Mouse (Mus musculus): ENCODE results near the gene Gm20481. TPM values are rescaled to one million over a fixed set of nuclear protein-coding genes. Genes with fewer than 3 reads are reported as not detected.
"Not testable (repeated sequence)": the region's sequence is repeated elsewhere in the genome, so short reads cannot be mapped to it uniquely, and the experiment has no call there.

The Gm20481 gene
- polyA plus RNA-seq, 1 experiment from 2014 or later, result not detected

DNA sequence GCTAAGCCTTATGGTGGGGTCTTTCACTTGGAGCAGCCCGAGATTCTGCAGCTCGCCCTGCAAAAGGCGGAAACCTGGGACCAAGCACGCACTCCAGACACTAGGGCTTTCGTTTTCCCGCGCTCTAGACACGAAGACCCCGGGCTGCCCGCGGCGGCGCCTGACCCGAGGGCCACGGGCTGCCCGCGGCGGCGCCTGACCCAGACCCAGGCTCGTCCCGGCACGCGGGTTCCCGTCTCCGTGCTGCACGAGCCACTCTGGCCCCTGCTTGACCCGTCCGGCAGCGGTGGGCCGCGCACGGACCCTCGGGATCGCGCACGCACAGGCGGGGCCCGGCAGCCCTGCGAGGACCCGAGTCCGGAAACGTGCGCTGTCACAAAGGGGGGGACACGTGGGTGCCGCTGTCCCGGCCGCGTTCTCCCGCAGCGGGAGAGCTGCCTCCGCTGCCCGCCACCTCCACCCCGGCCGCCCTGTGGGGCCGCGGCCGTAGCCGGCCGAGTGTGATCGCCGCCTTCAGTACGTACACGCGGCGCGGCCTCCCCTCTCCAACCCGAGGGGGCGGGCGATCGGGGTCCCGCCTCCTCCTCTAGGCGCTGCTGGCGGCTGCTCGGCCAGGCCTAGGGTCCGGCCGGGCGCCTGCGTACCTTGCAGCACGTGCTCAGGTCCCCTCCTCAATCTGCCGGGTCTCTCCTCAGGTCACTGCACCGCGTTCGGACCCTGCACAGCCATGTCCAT is 31.2 kb downstream of the Gm20481 start, which contains the start of gene Vars:
TSS of gene Vars (plus strand) at position 271 of the 735 bp plus-strand sequence.
- peak within 1 kb of the TSS; percentile 98 for H3K27ac ChIP-seq (replicated peaks; ENCODE audit: low read depth, low read length)
- peak within 1 kb of the TSS; percentile 99 for H3K4me2 ChIP-seq (ENCODE audit: low read depth, low read length)
- peak within 1 kb of the TSS; percentile 88 for H3K4me3 ChIP-seq (ENCODE audit: low read depth, low read length)
- ATAC-seq (ENCODE audit: low read depth) (peak; percentile 93), DNase-seq (ENCODE audit: low spot score) (peak; percentile 93)
- peaks cover 42% of the 10 kb centered on the region for H3K36me3 ChIP-seq (ENCODE audit: control insufficient read depth, insufficient read depth, low read length)
- peak within 1 kb of the TSS; percentile 95 for H3K9ac ChIP-seq (ENCODE audit: low read depth, low read length)
- H3K4me1 ChIP-seq (ENCODE audit: control insufficient read depth, insufficient read depth, low read length), result peaks cover 12% of the 10 kb centered on the region
- under 1% methylated on average over 53 of the region's 83 CpGs for WGBS
- H3K9me3 ChIP-seq (ENCODE audit: control insufficient read depth, low read length), result no peaks in the 10 kb centered on the region
- H3K27me3 ChIP-seq (replicated peaks; ENCODE audit: control insufficient read depth, insufficient read depth, low read length), result no peaks in the 10 kb centered on the region

DNA sequence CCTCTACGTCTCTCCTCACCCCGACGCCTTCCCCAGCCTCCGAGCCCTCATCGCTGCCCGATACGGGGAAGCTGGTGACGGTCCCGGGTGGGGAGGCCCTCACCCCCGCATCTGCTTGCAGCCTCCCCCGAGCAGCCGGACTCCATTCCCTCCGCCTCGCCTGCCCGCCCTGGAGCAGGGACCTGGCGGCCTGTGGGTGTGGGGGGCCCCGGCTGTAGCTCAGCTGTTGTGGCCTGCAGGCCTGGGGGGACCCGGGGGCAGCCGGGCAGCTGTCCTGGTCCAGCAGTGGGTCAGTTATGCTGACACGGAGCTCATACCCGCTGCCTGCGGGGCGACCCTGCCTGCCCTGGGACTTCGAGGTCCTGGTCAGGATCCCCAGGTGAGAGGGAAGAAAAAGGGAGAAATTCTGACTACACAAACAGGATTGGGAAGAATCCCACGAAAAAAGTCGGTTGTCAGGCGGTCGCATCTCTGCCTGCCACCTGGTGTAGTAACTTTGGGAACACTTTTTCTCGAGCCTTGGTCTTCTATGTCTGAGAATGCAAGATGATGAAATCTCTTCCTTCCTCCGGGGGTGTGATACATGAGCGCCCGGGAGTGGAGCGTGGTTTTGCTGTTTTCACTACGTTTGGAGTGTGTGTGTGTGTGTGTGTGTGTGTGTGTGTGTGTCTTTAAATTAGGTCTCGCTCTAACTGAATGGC is 31.9 kb downstream of the Gm20481 start:
- Histone ChIP-seq H3K27ac (replicated peaks; ENCODE audit: low read depth, low read length) (peak overlapping the region; percentile 98), H3K4me3 (ENCODE audit: low read depth, low read length) (peak overlapping the region; percentile 88), H3K4me1 (ENCODE audit: control insufficient read depth, insufficient read depth, low read length) (peaks cover 12% of the 10 kb centered on the region), H3K27me3 (replicated peaks; ENCODE audit: control insufficient read depth, insufficient read depth, low read length) (no peaks in the 10 kb centered on the region), H3K9me3 (ENCODE audit: control insufficient read depth, low read length) (no peaks in the 10 kb centered on the region), H3K9ac (ENCODE audit: low read depth, low read length) (peak overlapping the region; percentile 95), H3K36me3 (ENCODE audit: control insufficient read depth, insufficient read depth, low read length) (peaks cover 48% of the 10 kb centered on the region), H3K4me2 (ENCODE audit: low read depth, low read length) (peak overlapping the region; percentile 99)
- under 1% methylated on average over 34 of the region's 35 CpGs for WGBS
- DNase-seq (ENCODE audit: low spot score) (peak; percentile 72), ATAC-seq (ENCODE audit: low read depth) (no peak)

DNA sequence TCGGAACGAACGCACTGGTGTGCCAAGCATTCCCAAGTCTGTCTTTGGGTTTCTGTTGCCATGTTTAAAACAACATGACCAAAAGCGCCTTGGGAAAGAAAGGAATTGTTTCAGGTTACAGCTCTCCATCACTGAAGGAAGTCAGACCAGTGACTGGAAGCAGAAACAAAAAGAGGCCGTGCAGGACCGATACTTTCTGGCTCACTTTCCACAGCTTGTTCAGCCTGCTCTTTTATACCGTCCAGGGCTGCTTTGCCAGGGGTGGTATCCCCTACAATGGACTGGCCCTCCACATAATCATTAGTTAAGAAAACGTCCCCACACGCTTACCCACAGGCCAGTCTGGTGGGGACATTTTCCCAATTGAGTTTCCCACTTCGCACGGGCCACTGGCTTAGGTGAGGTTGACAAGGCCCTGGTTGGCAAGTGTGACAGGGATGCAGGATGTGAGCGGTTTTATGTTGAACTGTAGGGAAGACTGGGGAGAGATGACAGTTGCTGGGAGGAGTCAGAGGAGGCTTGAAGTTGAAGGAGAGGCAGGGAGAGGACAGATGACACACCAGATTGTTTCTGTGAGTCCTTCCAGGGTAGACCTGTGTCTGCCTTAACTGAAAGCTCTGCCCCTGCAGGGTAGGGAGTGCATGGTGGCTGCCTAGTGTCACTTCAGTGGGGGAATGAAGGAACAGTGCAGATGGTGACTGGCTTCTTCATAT is 32.6 kb downstream of the Gm20481 start:
- Histone ChIP-seq H3K9ac (ENCODE audit: low read depth, low read length) (peak overlapping the region; percentile 95), H3K27me3 (replicated peaks; ENCODE audit: control insufficient read depth, insufficient read depth, low read length) (no peaks in the 10 kb centered on the region), H3K36me3 (ENCODE audit: control insufficient read depth, insufficient read depth, low read length) (peaks cover 53% of the 10 kb centered on the region), H3K4me1 (ENCODE audit: control insufficient read depth, insufficient read depth, low read length) (peaks cover 12% of the 10 kb centered on the region), H3K4me3 (ENCODE audit: low read depth, low read length) (peak overlapping the region; percentile 88), H3K4me2 (ENCODE audit: low read depth, low read length) (peak overlapping the region; percentile 99), H3K27ac (replicated peaks; ENCODE audit: low read depth, low read length) (peak overlapping the region; percentile 98), H3K9me3 (ENCODE audit: control insufficient read depth, low read length) (no peaks in the 10 kb centered on the region)
- no peak for DNase-seq (ENCODE audit: low spot score)
- WGBS, result 5% methylated on average over 12 of the region's 12 CpGs
- ATAC-seq (ENCODE audit: low read depth), result no peak

DNA sequence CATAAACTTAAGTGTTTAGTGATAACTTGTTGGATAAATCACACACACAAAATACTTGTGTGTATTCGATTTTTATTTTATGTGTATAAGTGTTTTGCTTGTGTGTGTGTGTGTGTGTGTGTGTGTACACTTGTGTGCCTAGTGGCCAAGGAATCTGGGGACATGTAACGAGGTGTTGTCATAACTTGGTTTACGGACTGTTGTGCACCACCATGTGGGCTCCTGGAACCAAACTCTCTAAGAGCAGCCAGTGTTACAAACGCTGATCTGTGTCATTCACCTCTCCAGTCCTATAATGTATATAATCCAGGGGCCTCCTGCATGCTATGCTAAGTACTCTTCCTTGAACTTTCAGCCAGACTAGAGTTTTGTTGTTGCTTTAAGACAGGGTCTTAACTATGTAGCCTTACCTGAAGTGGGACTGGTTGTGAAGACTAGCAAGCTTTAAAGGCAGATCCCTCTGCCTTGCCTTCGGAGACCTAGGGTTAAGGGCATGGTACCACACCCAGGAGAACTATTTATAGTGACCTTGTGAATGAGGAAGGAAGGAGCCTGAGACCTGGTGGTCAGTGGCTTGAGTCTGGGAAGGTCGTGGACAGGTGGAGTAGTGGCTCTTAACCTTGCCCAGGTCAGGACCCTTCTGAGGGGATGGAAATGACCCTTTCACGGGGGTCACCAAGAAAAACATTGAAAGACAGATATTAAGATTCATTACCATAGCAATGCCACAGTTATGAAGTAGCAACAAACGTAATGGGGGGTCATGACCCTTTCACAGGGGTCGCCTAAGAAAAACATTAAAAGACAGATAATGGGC is 33.5 kb downstream of the Gm20481 start:
- ATAC-seq (ENCODE audit: low read depth) (no peak), DNase-seq (ENCODE audit: low spot score) (no peak)
- WGBS, result 58% methylated on average over 9 of the region's 9 CpGs
- Histone ChIP-seq H3K27ac (replicated peaks; ENCODE audit: low read depth, low read length) (peak overlapping the region; percentile 98; the same call in 1 of the 2 replicates), H3K27me3 (replicated peaks; ENCODE audit: control insufficient read depth, insufficient read depth, low read length) (no peaks in the 10 kb centered on the region), H3K4me3 (ENCODE audit: low read depth, low read length) (peak overlapping the region; percentile 88), H3K36me3 (ENCODE audit: control insufficient read depth, insufficient read depth, low read length) (peaks cover 53% of the 10 kb centered on the region), H3K4me2 (ENCODE audit: low read depth, low read length) (peak overlapping the region; percentile 99), H3K9ac (ENCODE audit: low read depth, low read length) (peak overlapping the region; percentile 95), H3K9me3 (ENCODE audit: control insufficient read depth, low read length) (no peaks in the 10 kb centered on the region), H3K4me1 (ENCODE audit: control insufficient read depth, insufficient read depth, low read length) (peaks cover 12% of the 10 kb centered on the region)

DNA sequence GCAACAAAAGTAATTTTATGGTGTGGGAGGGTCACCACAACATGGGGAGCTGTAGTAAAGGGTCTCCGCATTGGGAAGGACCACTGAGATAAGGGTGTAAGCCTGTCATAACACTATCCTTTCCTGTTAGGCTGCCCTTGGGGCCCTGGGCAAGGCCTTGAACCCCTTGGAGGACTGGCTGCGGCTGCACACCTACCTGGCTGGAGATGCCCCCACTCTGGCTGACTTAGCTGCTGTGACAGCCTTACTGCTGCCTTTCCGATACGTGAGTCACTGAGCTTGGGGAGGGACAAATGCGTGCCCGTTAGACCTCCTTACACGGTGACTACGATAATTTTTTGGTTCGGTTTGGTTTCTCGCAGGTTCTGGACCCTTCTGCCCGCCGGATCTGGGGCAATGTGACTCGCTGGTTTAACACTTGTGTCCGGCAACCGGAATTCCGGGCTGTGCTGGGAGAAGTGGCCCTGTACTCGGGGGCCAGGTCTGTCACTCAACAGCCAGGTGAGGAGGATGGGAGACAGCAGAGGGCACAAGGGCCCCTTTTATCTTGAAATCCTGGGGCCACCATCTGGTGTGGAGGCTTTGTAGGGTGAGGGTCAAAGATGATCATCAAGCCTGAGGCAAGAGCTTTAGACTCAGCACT is 34.5 kb downstream of the Gm20481 start:
- Histone ChIP-seq H3K4me2 (ENCODE audit: low read depth, low read length) (no peak overlapping the region), H3K9ac (ENCODE audit: low read depth, low read length) (no peak overlapping the region), H3K27ac (replicated peaks; ENCODE audit: low read depth, low read length) (no peak overlapping the region), H3K27me3 (replicated peaks; ENCODE audit: control insufficient read depth, insufficient read depth, low read length) (no peaks in the 10 kb centered on the region), H3K9me3 (ENCODE audit: control insufficient read depth, low read length) (no peaks in the 10 kb centered on the region), H3K36me3 (ENCODE audit: control insufficient read depth, insufficient read depth, low read length) (peaks cover 53% of the 10 kb centered on the region), H3K4me1 (ENCODE audit: control insufficient read depth, insufficient read depth, low read length) (peaks cover 12% of the 10 kb centered on the region), H3K4me3 (ENCODE audit: low read depth, low read length) (no peak overlapping the region)
- no peak for DNase-seq (ENCODE audit: low spot score)
- 91% methylated on average over 16 of the region's 17 CpGs for WGBS
- no peak for ATAC-seq (ENCODE audit: low read depth)

DNA sequence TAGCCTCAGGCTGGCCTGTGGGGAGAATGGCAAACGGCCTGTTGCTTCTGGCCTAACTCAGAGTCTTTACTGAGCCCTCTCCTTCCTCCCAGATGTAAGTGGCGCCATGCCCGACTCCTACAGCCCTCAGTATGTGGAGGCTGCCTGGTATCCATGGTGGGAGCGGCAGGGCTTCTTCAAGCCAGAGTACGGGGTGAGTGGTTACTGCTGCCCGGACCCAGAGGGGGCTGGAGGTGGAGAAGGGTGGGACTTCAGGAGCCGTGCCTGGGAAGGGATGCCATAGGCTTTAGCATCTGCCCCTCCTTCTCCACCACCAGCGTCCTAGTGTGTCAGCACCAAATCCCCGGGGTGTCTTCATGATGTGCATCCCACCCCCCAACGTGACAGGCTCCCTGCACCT is 35.4 kb downstream of the Gm20481 start:
- no peak overlapping the region for H3K4me3 ChIP-seq (ENCODE audit: low read depth, low read length)
- peaks cover 7% of the 10 kb centered on the region for H3K4me1 ChIP-seq (ENCODE audit: control insufficient read depth, insufficient read depth, low read length)
- H3K4me2 ChIP-seq (ENCODE audit: low read depth, low read length), result no peak overlapping the region
- no peak for ATAC-seq (ENCODE audit: low read depth)
- no peak for DNase-seq (ENCODE audit: low spot score)
- WGBS, result 90% methylated on average over 9 of the region's 10 CpGs
- H3K27ac ChIP-seq (replicated peaks; ENCODE audit: low read depth, low read length), result no peak overlapping the region
- no peaks in the 10 kb centered on the region for H3K27me3 ChIP-seq (replicated peaks; ENCODE audit: control insufficient read depth, insufficient read depth, low read length)
- peaks cover 59% of the 10 kb centered on the region for H3K36me3 ChIP-seq (ENCODE audit: control insufficient read depth, insufficient read depth, low read length)
- H3K9ac ChIP-seq (ENCODE audit: low read depth, low read length), result no peak overlapping the region
- no peaks in the 10 kb centered on the region for H3K9me3 ChIP-seq (ENCODE audit: control insufficient read depth, low read length)

DNA sequence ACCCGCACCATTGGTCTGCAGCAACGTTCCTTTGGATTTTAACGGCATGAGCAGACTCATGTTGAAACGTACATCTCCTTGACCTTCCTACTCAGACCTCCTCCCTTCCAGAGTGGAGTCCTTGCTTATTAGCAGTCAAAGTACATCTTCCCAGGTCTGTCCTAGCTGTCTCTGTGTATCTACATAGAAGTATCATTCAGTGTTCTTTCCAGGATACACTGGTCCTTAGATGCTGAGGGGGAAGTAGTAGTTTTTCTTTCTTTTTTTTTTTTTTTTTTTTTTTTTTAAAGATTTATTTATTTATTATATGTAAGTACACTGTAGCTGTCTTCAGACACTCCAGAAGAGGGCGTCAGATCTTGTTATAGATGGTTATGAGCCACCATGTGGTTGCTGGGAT is 36.2 kb downstream of the Gm20481 start:
- H3K27me3 ChIP-seq (replicated peaks; ENCODE audit: control insufficient read depth, insufficient read depth, low read length); H3K4me3 ChIP-seq (ENCODE audit: low read depth, low read length); DNase-seq (ENCODE audit: low spot score); H3K9me3 ChIP-seq (ENCODE audit: control insufficient read depth, low read length); H3K4me1 ChIP-seq (ENCODE audit: control insufficient read depth, insufficient read depth, low read length); H3K9ac ChIP-seq (ENCODE audit: low read depth, low read length); H3K4me2 ChIP-seq (ENCODE audit: low read depth, low read length); H3K27ac ChIP-seq (replicated peaks; ENCODE audit: low read depth, low read length); ATAC-seq (ENCODE audit: low read depth): not testable (repeated sequence)
- peaks cover 67% of the 10 kb centered on the region for H3K36me3 ChIP-seq (ENCODE audit: control insufficient read depth, insufficient read depth, low read length)
- WGBS, result 93% methylated on average over 4 of the region's 5 CpGs
